Mouse (Mus musculus) MEL (cell line): ENCODE measurements around the gene Cuta. TPM values are rescaled to one million over a fixed set of nuclear protein-coding genes. Genes with fewer than 3 reads are reported as not detected.
"Not testable (repeated sequence)": the region's sequence is repeated elsewhere in the genome, so short reads cannot be mapped to it uniquely, and the experiment has no call there.

Source experiments
- DNase-seq: peaks from one replicate; pipeline ENCODE4 v3.0.0; 2011; ENCODE audit warnings: low read depth, low spot score
- H3K27ac ChIP-seq: 2 replicates; pipeline ENCODE4 v1.5.1; 2012; ENCODE audit warnings: low read depth, mild to moderate bottlenecking, control low read depth, low read length, moderate library complexity; ENCODE audit not compliant: control insufficient read depth
- H3K27me3 ChIP-seq, 2 experiments: fragments of 150-350 bp in 1 of 2; sonication (generic) in 1 of 2; 2 replicates each; pipeline ENCODE4 v1.6.1; 2012; ENCODE audit warnings: low read length in 2 of 2, mild to moderate bottlenecking in 2 of 2, improper control_type of control experiment in 1 of 2, moderate library complexity in 1 of 2; ENCODE audit not compliant: insufficient read depth in 2 of 2, control insufficient read depth in 1 of 2
- H3K36me3 ChIP-seq, 2 experiments: 2 replicates each; pipeline ENCODE4 v1.6.1; 2012 to 2014; ENCODE audit warnings: low read length in 2 of 2, improper control_type of control experiment in 1 of 2, inconsistent platforms in 1 of 2, mild to moderate bottlenecking in 1 of 2; ENCODE audit not compliant: insufficient read depth in 2 of 2, control insufficient read depth in 1 of 2
- H3K4me1 ChIP-seq, 2 experiments: fragments of 150-350 bp in 1 of 2; sonication (generic) in 1 of 2; 2 replicates each; pipeline ENCODE4 v1.6.1; 2012; ENCODE audit warnings: low read length in 2 of 2, improper control_type of control experiment in 1 of 2, mild to moderate bottlenecking in 1 of 2; ENCODE audit not compliant: insufficient read depth in 2 of 2, control insufficient read depth in 1 of 2
- H3K4me3 ChIP-seq, 2 experiments: fragments of 150-350 bp in 1 of 2; sonication (generic) in 1 of 2; 2 replicates each; pipeline ENCODE4 v1.5.1; 2012; ENCODE audit warnings: low read depth in 2 of 2, low read length in 2 of 2, mild to moderate bottlenecking in 2 of 2, moderate library complexity in 2 of 2, control low read depth in 1 of 2, improper control_type of control experiment in 1 of 2; ENCODE audit not compliant: control insufficient read depth in 1 of 2, insufficient read depth in 1 of 2
- H3K79me2 ChIP-seq: 2 replicates; pipeline ENCODE4 v1.6.1; 2012; ENCODE audit warnings: mild to moderate bottlenecking, low read length, moderate library complexity; ENCODE audit not compliant: control insufficient read depth, poor library complexity, insufficient read depth
- H3K9ac ChIP-seq: 2 replicates; pipeline ENCODE4 v1.6.1; 2012; ENCODE audit warnings: low read depth, mild to moderate bottlenecking, control low read depth, low read length, moderate library complexity; ENCODE audit not compliant: control insufficient read depth, poor library complexity, severe bottlenecking
- H3K9me3 ChIP-seq: fragments of 150-350 bp; sonication (generic); replicated peaks from 2 replicates; pipeline ENCODE4 v1.6.1; 2012; ENCODE audit warnings: mild to moderate bottlenecking, low read length, improper control_type of control experiment, moderate library complexity; ENCODE audit not compliant: insufficient read depth
- CHD2 ChIP-seq: IDR thresholded peaks from 2 replicates; pipeline ENCODE4 v1.6.1; 2011; ENCODE audit warnings: low read length, improper control_type of control experiment
- KAT2A ChIP-seq: conservative IDR thresholded peaks from 2 replicates; pipeline ENCODE4 v1.6.1; 2012; ENCODE audit warnings: low read depth, low read length, improper control_type of control experiment, inconsistent platforms
- MAFK ChIP-seq: IDR thresholded peaks from 2 replicates; pipeline ENCODE4 v1.6.1; 2011; ENCODE audit warnings: low read depth, mild to moderate bottlenecking, low read length, improper control_type of control experiment, borderline replicate concordance
- MAX ChIP-seq: IDR thresholded peaks from 2 replicates; pipeline ENCODE4 v1.6.1; 2011; ENCODE audit warnings: low read length, improper control_type of control experiment
- MYB ChIP-seq: IDR thresholded peaks from 2 replicates; pipeline ENCODE4 v1.6.1; 2011; ENCODE audit warnings: mild to moderate bottlenecking, low read depth, low read length, improper control_type of control experiment
- MYC ChIP-seq: IDR thresholded peaks from 2 replicates; pipeline ENCODE4 v1.6.1; 2011; ENCODE audit warnings: low read depth, mild to moderate bottlenecking, low read length, improper control_type of control experiment, moderate library complexity
- TAL1 ChIP-seq: IDR thresholded peaks from 2 replicates; pipeline ENCODE4 v1.6.1; 2012; ENCODE audit warnings: mild to moderate bottlenecking, inconsistent platforms, low read length, moderate library complexity, mixed read lengths
- TBP ChIP-seq: IDR thresholded peaks from 2 replicates; pipeline ENCODE4 v1.8.0; 2011; ENCODE audit warnings: low read depth, low read length, improper control_type of control experiment
- TCF12 ChIP-seq: IDR thresholded peaks from 2 replicates; pipeline ENCODE4 v1.6.1; 2014; ENCODE audit warnings: low read depth, mild to moderate bottlenecking, inconsistent platforms, low read length, improper control_type of control experiment, moderate library complexity
- ZMIZ1 ChIP-seq: IDR thresholded peaks from 2 replicates; pipeline ENCODE4 v1.6.1; 2012; ENCODE audit warnings: low read depth, mild to moderate bottlenecking, inconsistent platforms, low read length, improper control_type of control experiment, moderate library complexity
- polyA plus RNA-seq, 2 experiments: library from polyadenylated mRNA; stranded (reverse) in 1 of 2; unstranded in 1 of 2; fragments of >175 nt in 1 of 2; fragments of >200 nt in 1 of 2; gene quantifications; 2 replicates each; pipeline versions ENCODE4 v1.2.1 to v1.2.4; 2012; ENCODE audit warnings: low replicate concordance in 2 of 2, low read depth in 1 of 2; ENCODE audit not compliant: insufficient read length in 2 of 2, insufficient read depth in 1 of 2, missing spikeins in 1 of 2
- total RNA-seq: library from RNA; depleted of rRNA; stranded (reverse); fragments of 300-350 nt; gene quantifications from 2 replicates; pipeline ENCODE4 v1.2.3, GENCODE M21; 2012

Cuta gene
- total and polyA plus RNA-seq, 3 experiments: 66.8 to 220 TPM; not detected in 1

- no peak for TF ChIP-seq TAL1
- TF ChIP-seq TCF12: peak; percentile 60; the same call in 1 of the 2 replicates
- peak; percentile 84; the same call in 1 of the 2 replicates for TF ChIP-seq ZMIZ1
- no peak for TF ChIP-seq CHD2
These were observed 22.5 kb downstream of the Cuta start, which contains the start of gene Kifc5b (continued) for GRCm38 (mm10) chr17:26916711-26917482.

- no peaks in the 10 kb centered on the region for H3K27me3 ChIP-seq
- H3K9me3 ChIP-seq: no peaks in the 10 kb centered on the region
- H3K4me1 ChIP-seq: peaks cover 6 to 7% of the 10 kb centered on the region in 2 experiments; a peak in 3 of 4 replicates
- DNase-seq: no peak
- H3K9ac ChIP-seq: no peak overlapping the region
- peaks cover 3 to 6% of the 10 kb centered on the region in 2 experiments for H3K36me3 ChIP-seq
- H3K4me3 ChIP-seq: no peak overlapping the region
- H3K27ac ChIP-seq: no peak overlapping the region
- TF ChIP-seq TBP (no peak), MAFK (no peak), KAT2A (no peak), MYC (no peak), MAX (no peak)
- H3K79me2 ChIP-seq: peaks cover 26% of the 10 kb centered on the region
These were observed 24.1 kb downstream of the Cuta start for GRCm38 (mm10) chr17:26915248-26915647.

GRCm38 (mm10) chr17:26907506-26907905 lies 31.9 kb downstream of the Cuta start:
- not testable (repeated sequence) for H3K9ac ChIP-seq, H3K4me3 ChIP-seq

GRCm38 (mm10) chr17:26904320-26904719 lies 35.0 kb downstream of the Cuta start:
- no peak overlapping the region for H3K27ac ChIP-seq
- H3K4me3 ChIP-seq: no peak overlapping the region
- H3K9ac ChIP-seq: no peak overlapping the region
- no peak for DNase-seq
- H3K79me2 ChIP-seq: no peaks in the 10 kb centered on the region
- peaks cover 0 to 1% of the 10 kb centered on the region in 2 experiments; a peak in 2 of 4 replicates for H3K27me3 ChIP-seq
- no peaks in the 10 kb centered on the region for H3K4me1 ChIP-seq
- no peaks in the 10 kb centered on the region for H3K9me3 ChIP-seq
- no peaks in the 10 kb centered on the region for H3K36me3 ChIP-seq
- no peak for TF ChIP-seq MYB

More at GRCm38 (mm10) chr17:26907506-26907905, 31.9 kb downstream of the Cuta start:
- H3K4me1 ChIP-seq, H3K9me3 ChIP-seq, H3K27me3 ChIP-seq, H3K79me2 ChIP-seq, DNase-seq, H3K27ac ChIP-seq, H3K36me3 ChIP-seq: not testable (repeated sequence)
